Mouse (Mus musculus): ENCODE measurements around the gene Tnrc6c.

- TF ChIP-seq CTCF (IDR thresholded peaks at IDR 0.05; ENCODE audit: low read depth), result no peak
- TF ChIP-seq EP300 (IDR thresholded peaks at IDR 0.05; ENCODE audit: low read depth), result no peak
These were observed 56.8 kb downstream of the Tnrc6c start for GRCm38 (mm10) chr11:117710815-117711294.

All from liver, postnatal 0 days (tissue).